Mouse (Mus musculus) gastrocnemius, postnatal 14 days (tissue): ENCODE measurements around the gene Prdm8. TPM values are rescaled to one million over a fixed set of nuclear protein-coding genes. Genes with fewer than 3 reads are reported as not detected.

Experiments
- total RNA-seq, 2 experiments: library from RNA; stranded (reverse); gene quantifications; 2 replicates each; pipeline ENCODE4 v1.2.3; 2021

Prdm8 gene
- total RNA-seq, 2 experiments from 2014 or later = 0.80 to 1.1 TPM

Other genes with a start within 250 kb of the Prdm8 start
- gene Antxr2, start 136.2 kb upstream of the Prdm8 start, total RNA-seq = 10 to 100 TPM; 16.2 to 19.3 TPM
- gene Fgf5, start 87.0 kb downstream of the Prdm8 start, total RNA-seq = under 1 TPM; 0.37 to 0.71 TPM
- gene Cfap299, start 162.1 kb downstream of the Prdm8 start, total RNA-seq = not detected